Mouse (Mus musculus) lung, postnatal 10 days (tissue): ENCODE measurements around the gene Olfr410.
A peak's percentile ranks its signal among the peaks of the same experiment; 100 is the strongest.

Experiments used
- DNase-seq: peaks from one replicate; pipeline ENCODE4 v3.0.0; 2021

Gene Olfr410

DNA sequence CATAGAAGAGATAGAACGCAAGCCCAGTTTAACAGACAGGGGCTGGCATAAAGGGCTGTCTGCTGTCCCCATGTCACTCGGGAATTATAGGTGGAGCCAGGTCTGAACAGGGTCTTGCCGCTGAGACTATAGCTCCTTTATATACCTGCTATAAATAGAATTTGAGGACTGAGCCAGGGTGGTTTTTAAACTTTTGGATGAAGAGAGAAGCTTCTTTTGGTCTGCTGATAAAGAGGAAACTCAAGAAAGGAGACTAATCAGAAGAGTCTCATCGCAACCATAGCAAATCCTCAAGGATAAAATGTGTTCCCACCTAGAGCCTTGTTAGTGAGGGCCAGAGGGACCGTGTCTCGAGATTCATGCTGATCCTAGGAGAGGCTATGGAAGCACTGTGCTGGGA, at the start of gene Olfr410:
Olfr410 (minus strand) TSS at position 101 of the 400 bp plus-strand sequence.
- DNase-seq = no peak

GRCm38 (mm10) chr11:74387203-74387602, 49.4 kb upstream of the Olfr410 start:
- no peak for DNase-seq

GRCm38 (mm10) chr11:74385674-74386073, 47.8 kb upstream of the Olfr410 start:
- DNase-seq = no peak

DNA sequence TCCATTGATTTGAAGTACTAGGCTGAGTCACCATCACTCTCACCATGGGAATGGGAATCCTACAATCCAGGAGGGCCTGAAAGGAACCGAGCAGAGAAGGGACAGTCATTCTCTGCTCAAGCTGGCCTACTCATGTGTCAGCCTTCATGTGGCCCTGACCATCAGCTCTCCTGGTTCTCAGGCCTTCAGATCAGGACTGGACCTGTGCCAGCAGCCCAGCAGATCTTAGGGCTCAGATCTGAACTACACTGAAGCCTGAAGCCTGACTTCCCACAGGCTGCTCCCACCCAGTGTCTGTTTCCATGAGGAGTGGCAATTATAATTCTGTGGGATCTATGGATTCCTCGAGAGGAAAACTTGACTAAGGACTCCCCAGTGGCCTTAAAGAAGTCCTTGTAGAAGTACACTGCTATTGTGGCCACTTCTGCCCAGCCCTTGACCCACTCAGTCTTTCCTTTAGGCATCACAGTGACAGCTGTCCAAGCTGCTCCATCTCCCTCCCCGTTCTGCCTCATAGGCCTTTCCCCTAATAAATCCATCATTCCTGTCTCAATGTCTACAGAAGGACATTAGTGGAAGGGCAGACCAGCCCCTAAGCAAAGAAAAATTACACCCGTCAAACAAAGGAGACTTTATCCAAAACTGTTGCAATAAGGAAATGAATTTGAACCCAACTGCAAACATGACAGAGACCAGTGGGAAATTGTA, 41.5 kb upstream of the Olfr410 start:
- no peak for DNase-seq

DNA sequence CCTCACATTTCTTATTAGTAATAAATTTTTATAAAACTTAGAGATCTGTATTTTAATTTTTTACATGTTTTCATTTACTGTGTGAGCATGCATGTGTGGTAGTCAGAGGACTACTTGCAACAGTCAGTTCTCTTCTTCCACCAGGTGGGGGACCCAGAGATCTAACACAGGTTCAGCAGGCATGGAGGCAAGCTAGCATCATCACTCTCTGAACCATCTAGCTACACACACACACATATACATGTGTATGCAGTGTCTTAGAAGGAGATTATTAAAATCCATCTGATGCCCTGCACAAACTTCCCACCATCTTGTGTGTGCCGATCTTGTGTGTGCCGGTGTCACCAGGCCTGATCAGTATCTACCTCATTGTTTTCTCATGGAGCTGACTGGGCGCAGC, 39.0 kb upstream of the Olfr410 start:
- DNase-seq = peak; percentile 60

- peak; percentile 79 for DNase-seq
Measured at GRCm38 (mm10) chr11:74371393-74372100, 33.7 kb upstream of the Olfr410 start.

DNA sequence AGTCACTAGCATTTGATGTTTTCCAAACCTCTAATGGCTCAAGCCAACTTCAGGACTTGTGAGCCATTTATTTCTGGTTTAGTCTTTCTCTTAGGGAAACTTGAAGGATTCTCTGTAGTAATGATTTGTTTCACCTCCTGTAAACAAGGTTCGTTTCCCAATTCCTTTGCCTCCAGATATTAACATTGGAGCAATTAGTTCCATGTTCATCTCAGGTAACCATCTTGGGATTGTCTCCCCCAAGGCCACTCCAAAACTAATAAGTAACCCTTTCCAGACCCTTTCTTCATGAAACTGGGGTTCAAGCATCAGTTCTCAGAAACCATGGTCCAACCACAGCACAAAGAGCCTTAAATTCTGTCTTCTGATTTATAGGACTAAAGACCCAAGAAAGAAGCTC, 23.9 kb upstream of the Olfr410 start, which contains the start of gene Olfr412:
Olfr412 (plus strand) TSS at position 301 of the 400 bp plus-strand sequence.
- no peak for DNase-seq

- no peak for DNase-seq
Measured at GRCm38 (mm10) chr11:74352550-74352949, 14.7 kb upstream of the Olfr410 start, which contains the start of gene Olfr411. Gene Olfr411 (minus strand): TSS chr11:74352650.

DNA sequence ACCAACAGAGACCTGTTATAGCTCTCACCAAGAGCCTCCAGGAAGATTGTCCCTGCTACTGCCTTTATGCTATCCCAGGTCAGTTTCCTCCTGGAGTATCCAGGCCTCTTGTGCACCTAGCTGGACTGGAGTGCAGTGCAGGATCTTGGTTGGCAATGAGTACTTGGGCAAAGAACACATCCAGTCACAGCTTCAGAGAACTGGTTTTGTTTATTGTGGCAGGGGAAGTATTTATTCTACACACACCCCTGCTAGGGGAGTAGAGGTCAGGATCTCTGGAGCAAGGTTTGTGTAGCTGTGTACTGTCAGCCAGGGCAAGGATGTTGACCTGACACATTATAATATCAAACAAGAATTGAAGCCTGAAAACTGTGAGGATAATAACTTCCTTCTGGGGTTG, 9.1 kb downstream of the Olfr410 start:
- no peak for DNase-seq

DNA sequence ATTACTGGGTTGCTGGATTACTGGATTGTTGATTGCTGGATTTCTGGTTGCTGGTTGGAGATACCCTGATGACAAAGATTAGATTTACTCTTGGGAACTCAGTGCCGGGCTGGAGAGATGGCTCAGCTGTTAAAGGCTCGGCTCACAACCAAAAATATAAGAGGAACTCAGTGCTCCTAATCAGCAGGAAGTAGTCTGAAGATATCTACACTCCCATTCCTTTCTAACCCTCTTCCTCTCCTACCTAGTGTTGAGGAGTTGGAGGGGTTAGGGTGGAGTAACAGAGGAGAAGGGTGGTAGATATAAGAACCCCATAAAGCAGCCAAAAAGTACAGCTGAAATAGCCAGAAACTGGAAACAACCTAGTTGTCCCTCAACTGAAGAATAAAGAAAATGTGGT, 11.8 kb downstream of the Olfr410 start:
- no peak for DNase-seq

- no peak for DNase-seq
Measured at GRCm38 (mm10) chr11:74287256-74287655, 50.6 kb downstream of the Olfr410 start.

DNA sequence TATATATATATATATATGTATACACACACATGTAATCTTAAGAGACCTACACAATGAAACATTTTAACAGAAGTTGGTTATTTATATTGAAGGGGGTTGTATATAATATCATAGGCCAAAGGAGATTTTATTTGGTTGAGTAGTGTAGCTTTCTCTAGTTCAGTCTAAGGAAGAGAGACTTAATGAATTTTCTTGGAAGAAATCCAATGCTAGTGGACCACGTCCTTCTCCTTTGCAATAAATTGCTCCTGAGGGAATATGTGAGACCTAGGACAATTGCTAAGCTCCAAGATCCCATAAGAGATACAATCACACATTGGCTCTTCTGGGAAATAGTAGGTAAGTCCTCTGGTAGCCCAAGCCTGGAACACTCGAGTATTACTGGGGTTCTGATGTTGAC, 54.4 kb downstream of the Olfr410 start, which contains the start of gene Olfr59:
Olfr59 (plus strand) TSS at position 301 of the 400 bp plus-strand sequence.
- DNase-seq = no peak
